Mouse (Mus musculus) ES-Bruce4 (cell line): ENCODE measurements at regions not wholly inside any gene's neighbourhood (a gene's known extent, or its start where the extent isn't known, plus 50 kb on each side); places are given as distances from the start of the nearest gene placed in this dataset.

Source experiments
- CTCF ChIP-seq: IDR thresholded peaks from one replicate; pipeline ENCODE4 v1.8.1; 2011; ENCODE audit warnings: low read depth, low read length
- EP300 ChIP-seq: IDR thresholded peaks from 2 replicates; pipeline ENCODE4 v1.6.1; 2011; ENCODE audit warnings: low read depth, low read length; ENCODE audit not compliant: insufficient read depth
- POLR2A ChIP-seq: IDR thresholded peaks from one replicate; pipeline ENCODE4 v1.8.1; 2011; ENCODE audit warnings: low read length; ENCODE audit not compliant: insufficient read depth

DNA sequence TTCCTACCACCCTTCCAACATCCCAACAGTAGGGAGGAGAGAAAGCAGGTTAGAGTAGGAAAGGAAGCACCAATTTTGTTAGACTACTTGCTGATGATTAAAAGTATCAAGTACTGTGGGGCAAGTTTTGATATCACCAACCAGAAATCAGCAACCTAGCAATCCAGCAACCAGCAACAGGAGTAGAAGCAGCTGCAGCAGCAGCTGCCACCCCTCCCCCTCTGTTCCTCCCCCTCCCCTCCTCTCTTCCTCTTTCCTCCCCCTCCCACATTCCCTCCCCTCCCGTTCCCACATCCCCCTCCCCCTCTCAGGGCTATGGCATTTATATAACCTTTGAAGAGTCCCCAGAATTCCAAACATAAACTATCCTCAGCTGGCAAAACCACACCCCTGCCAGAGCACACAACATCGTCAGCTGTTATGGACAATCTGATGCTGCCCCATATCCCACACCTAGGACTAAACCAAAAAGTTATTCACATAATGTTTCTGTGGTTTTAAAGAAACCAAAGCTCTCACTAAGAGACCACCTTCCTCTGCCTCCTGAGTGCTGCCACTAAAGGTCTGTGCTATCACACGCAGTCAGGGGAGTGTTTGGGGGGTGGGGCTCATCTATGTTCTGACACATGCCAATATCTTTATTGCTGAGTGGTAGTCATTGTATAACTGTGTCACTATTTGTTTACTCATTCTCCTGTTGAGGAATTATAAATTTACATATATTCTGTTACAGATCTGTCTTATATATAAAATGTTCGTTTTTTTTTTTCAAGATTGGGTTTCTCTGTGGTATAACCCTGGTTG, 158.9 kb upstream of the Bcor start:
- TF ChIP-seq POLR2A: no peak
- no peak for TF ChIP-seq CTCF
- no peak for TF ChIP-seq EP300
